Mouse (Mus musculus): Measurements from ENCODE around the gene Frat2.

DNA sequence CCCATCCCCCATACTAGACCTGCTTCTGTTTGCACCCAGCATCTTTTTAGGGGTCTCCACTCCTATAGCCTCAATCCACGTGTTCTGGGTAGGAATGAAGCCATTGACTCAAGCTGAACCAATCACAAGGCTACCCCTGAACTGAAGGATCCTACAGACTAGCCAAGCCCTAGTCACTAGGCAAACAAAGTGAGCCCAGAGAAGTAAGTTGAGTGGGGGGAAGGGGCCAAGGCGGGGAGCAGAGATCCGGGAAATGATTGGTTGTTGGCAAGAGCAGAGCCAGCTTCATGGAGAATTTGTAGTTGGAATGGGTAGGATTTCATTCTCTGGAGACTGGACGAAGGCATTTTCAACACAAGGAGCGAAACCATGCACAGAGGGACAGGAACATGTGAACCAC lies 31.0 kb downstream of the Frat2 start:
- TF ChIP-seq CTCF (IDR thresholded peaks at IDR 0.05) (no peak), POLR2A (IDR thresholded peaks at IDR 0.05; ENCODE audit: insufficient read depth, low read depth, low read length) (no peak)
